Mouse (Mus musculus): Measurements from ENCODE around the gene Gdf7. TPM values are rescaled to one million over a fixed set of nuclear protein-coding genes. Genes with fewer than 3 reads are reported as not detected.

The Gdf7 gene
- not detected for total RNA-seq (2021)
- long read RNA-seq, experiment 1, result 0 reads
- long read RNA-seq, experiment 2, result 0 reads

GRCm38 (mm10) chr12:8301841-8302431 lies at the start of gene Gdf7:
Gene Gdf7 (minus strand): TSS chr12:8301954.
- DNase-seq, result no peak

GRCm38 (mm10) chr12:8351025-8351903 lies 49.5 kb upstream of the Gdf7 start:
- intact Hi-C loops (cut with DNase I), result no loop called here
- DNase-seq, result no peak

More at GRCm38 (mm10) chr12:8301841-8302431, at the start of gene Gdf7:
- intact Hi-C loops (cut with DNase I), result no loop called here

- intact Hi-C loops (cut with DNase I), result no loop called here
- DNase-seq, result no peak
Observed at GRCm38 (mm10) chr12:8348733-8349513, 47.2 kb upstream of the Gdf7 start.

GRCm38 (mm10) chr12:8347746-8348462 lies 46.1 kb upstream of the Gdf7 start:
- intact Hi-C loops (cut with DNase I), result no loop called here
- no peak for DNase-seq

GRCm38 (mm10) chr12:8345539-8345938 lies 43.8 kb upstream of the Gdf7 start:
- no peak for DNase-seq
- intact Hi-C loops (cut with DNase I), result no loop called here

GRCm38 (mm10) chr12:8344897-8345296 lies 43.1 kb upstream of the Gdf7 start:
- intact Hi-C loops (cut with DNase I), result no loop called here
- DNase-seq, result peak in 1 of 2 experiments; percentile 60

GRCm38 (mm10) chr12:8343381-8343780 lies 41.6 kb upstream of the Gdf7 start:
- intact Hi-C loops (cut with DNase I), result no loop called here
- DNase-seq, result no peak

- intact Hi-C loops (cut with DNase I), result no loop called here
- DNase-seq, result peak in 1 of 2 experiments; percentile 3
Observed at GRCm38 (mm10) chr12:8341008-8341407, 39.3 kb upstream of the Gdf7 start.

GRCm38 (mm10) chr12:8339591-8340319 lies 38.0 kb upstream of the Gdf7 start:
- DNase-seq, result peak in 1 of 2 experiments; percentile 9
- intact Hi-C loops (cut with DNase I), result loop anchor here (5.0 kb wide), 1 partner anchor 48 kb away; no protein-coding TSS in a partner anchor

- intact Hi-C loops (cut with DNase I), result loop anchor here (5.0 kb wide), 1 partner anchor 48 kb away; no protein-coding TSS in a partner anchor
Observed at GRCm38 (mm10) chr12:8338918-8339317, 37.2 kb upstream of the Gdf7 start.

GRCm38 (mm10) chr12:8338491-8338890 lies 36.7 kb upstream of the Gdf7 start:
- DNase-seq, result peak in 1 of 2 experiments; percentile 10
- intact Hi-C loops (cut with DNase I), result loop anchor here (5.0 kb wide), 1 partner anchor 49 kb away; no protein-coding TSS in a partner anchor

More at GRCm38 (mm10) chr12:8338918-8339317, 37.2 kb upstream of the Gdf7 start:
- DNase-seq, result no peak

GRCm38 (mm10) chr12:8337286-8338060 lies 35.7 kb upstream of the Gdf7 start:
- intact Hi-C loops (cut with DNase I), result loop anchor here (5.0 kb wide), 1 partner anchor 50 kb away; no protein-coding TSS in a partner anchor

GRCm38 (mm10) chr12:8336601-8337285 lies 35.0 kb upstream of the Gdf7 start:
- intact Hi-C loops (cut with DNase I), result loop anchor here (5.0 kb wide), 1 partner anchor 51 kb away; no protein-coding TSS in a partner anchor
- DNase-seq, result peak in 1 of 2 experiments; percentile 1

More at GRCm38 (mm10) chr12:8337286-8338060, 35.7 kb upstream of the Gdf7 start:
- DNase-seq, result peak in 1 of 2 experiments; percentile 8

GRCm38 (mm10) chr12:8335503-8335902 lies 33.7 kb upstream of the Gdf7 start:
- intact Hi-C loops (cut with DNase I), result loop anchor here (5.0 kb wide), 1 partner anchor 52 kb away; no protein-coding TSS in a partner anchor
- no peak for DNase-seq

- intact Hi-C loops (cut with DNase I), result loop anchor here (5.0 kb wide), 1 partner anchor 103 kb away; no protein-coding TSS in a partner anchor
- peak in 1 of 2 experiments; percentile 47 for DNase-seq
Observed at GRCm38 (mm10) chr12:8334261-8334660, 32.5 kb upstream of the Gdf7 start.

- intact Hi-C loops (cut with DNase I), result loop anchor here (5.0 kb wide), 1 partner anchor 104 kb away; no protein-coding TSS in a partner anchor
Observed at GRCm38 (mm10) chr12:8333617-8334016, 31.9 kb upstream of the Gdf7 start.

GRCm38 (mm10) chr12:8332174-8332542 lies 30.4 kb upstream of the Gdf7 start:
- intact Hi-C loops (cut with DNase I), result loop anchor here (5.0 kb wide), 1 partner anchor 105 kb away; no protein-coding TSS in a partner anchor
- DNase-seq, result no peak

More at GRCm38 (mm10) chr12:8333617-8334016, 31.9 kb upstream of the Gdf7 start:
- no peak for DNase-seq
